Mouse (Mus musculus) spleen, postnatal 14 days (tissue): ENCODE measurements around the gene Tfec.

Source experiments
- DNase-seq, 2 experiments: peaks; one replicate each; pipeline ENCODE4 v3.0.0; 2021 to 2022; ENCODE audit warnings: low spot score in 2 of 2

Gene Tfec

GRCm38 (mm10) chr6:16898251-16898862 lies at the start of gene Tfec:
Gene Tfec, minus strand, starts transcription at chr6:16898441.
- DNase-seq: no peak

DNA sequence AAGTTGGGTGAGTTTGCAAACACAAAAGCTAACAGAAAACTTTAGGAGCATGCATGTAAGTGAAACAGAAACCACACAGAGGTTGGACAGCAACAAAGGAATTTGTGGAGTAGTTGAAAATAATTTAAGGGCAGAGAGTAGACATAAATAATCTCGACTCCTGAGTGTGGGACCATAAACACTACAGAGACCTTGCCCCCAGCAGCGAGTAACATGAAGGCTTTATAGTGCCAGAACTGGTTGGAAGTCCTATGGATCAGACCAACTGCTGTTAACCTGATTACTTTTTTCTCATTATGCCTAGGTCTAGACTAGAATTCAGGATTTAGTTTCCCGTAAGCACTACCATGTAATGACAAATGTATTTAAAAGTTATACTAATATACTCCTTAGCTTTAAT lies 49.6 kb upstream of the Tfec start:
- no peak for DNase-seq

- no peak for DNase-seq
Observed at GRCm38 (mm10) chr6:16943513-16943912, 45.3 kb upstream of the Tfec start.

- DNase-seq: no peak
Observed at GRCm38 (mm10) chr6:16942433-16942832, 44.2 kb upstream of the Tfec start.

GRCm38 (mm10) chr6:16931059-16931458 lies 32.8 kb upstream of the Tfec start:
- no peak for DNase-seq

- no peak for DNase-seq
Observed at GRCm38 (mm10) chr6:16920111-16920656, 21.9 kb upstream of the Tfec start.

DNA sequence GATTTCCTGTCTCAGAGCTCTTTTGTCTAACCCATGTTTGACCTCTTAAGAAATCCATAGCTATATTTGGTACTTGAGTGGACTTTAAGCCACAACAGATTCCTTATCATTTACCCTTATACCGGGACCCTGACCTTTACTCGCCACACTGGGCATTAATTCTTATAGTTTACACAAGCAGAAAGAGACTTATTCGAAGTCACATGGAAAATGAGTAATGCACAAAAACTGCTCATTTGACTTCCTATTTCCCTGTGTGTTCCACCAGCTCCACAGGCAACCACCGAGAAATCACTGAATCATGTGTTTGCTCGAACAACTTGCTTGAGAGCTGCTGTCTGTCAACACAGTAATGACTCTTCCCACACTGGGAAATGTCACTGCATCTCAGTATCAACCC lies 6.4 kb downstream of the Tfec start:
- DNase-seq: no peak

DNA sequence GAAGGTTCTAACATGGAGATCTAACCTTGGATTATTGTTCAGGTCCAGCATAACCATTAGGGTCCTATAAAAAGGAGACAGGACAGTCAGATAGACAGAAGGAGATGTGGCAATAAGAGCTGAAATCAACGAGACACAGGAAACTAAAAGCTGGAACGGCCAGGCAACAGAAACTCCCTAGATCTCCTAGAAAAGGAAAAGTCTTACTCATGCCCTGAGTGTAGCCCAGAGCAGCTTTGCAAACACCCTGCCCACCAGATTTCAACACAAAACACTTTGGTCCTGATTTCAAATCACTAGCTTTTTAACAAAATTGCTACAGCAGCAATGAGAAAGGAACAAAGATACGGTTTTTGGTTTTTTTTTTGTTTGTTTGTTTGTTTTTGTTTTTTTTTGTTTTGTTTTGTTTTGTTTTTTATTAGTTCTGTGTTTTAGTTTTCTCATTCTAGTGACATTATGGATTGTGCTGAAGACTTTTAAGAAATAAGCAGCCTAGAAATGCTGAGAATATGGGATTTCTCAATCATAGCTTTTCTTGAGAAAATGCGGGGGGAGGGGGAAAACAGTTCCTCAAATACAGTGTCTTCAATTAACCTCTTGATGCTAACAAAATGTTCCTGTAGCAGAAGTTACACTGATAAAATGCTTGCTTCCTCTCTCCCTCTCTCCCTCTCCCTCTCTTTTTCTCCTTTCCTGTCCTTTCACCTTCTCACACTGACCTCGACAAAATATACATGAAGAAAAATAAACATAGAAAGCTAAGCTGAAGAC lies 14.5 kb downstream of the Tfec start:
- DNase-seq: no peak

DNA sequence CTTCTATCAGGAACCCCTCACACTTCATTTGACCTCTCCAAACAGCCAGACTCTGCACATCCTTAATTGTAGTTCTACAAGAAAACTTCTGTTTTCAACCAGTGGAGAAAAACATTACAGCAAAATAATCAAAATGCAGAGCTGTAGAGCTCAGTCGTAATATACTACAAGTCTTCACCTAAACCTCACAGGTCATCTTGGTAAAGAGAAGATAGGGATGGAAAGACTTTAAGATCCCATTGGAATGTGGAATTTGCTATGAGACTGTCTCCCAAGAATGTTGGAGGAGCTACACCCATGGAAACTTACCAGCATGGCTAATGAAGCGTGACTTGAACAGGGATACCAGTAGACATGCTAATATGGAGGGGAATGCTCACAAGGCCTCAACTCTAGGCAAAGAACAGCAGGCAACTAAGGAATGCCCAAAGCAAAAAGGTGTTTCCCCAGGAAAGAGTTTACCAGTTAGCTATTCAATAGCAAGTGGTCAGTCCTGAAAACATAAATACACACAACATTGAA lies 24.2 kb downstream of the Tfec start:
- no peak for DNase-seq

DNA sequence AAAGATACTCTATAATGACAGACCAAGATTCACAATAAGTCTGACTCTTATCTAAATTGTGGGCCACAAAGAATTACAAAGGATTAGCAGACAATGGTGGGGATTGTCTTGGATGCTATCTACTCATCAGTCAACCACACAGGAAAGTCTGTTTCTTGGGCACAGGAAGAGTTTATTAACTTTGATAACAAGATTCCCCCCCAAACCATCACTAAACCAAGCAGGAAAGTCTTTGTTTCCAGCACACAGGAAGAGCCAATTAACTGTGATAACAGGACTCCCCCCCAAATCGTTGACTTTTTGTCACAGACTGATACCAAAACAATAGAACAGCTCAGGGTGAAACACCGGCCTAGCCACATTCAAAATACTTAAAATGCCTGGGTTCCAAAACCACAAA lies 28.2 kb downstream of the Tfec start:
- DNase-seq: no peak

- no peak for DNase-seq
Observed at GRCm38 (mm10) chr6:16868314-16868713, 29.9 kb downstream of the Tfec start.

GRCm38 (mm10) chr6:16862753-16863508 lies 35.3 kb downstream of the Tfec start:
- no peak for DNase-seq

GRCm38 (mm10) chr6:16862050-16862449 lies 36.2 kb downstream of the Tfec start:
- no peak for DNase-seq

GRCm38 (mm10) chr6:16855879-16856545 lies 42.2 kb downstream of the Tfec start:
- DNase-seq: no peak

DNA sequence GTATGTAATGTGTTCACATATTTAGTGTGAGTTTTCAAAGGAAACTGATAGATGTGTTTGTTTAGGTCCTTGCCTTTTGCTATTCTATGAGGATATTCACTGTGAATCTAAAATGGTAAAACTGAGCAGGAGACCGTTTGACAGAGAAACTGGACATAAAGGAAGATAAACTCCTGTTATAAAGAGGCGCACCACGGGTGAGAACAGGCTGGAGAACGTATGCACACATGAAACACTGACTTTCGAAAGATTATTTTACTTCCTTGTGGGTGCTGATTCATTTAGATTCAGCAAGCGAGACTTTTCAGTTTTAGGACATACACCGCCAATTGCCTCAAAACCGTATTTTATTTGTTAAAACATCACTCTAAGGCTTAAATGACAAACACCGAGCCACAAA lies 43.3 kb downstream of the Tfec start:
- DNase-seq: no peak

DNA sequence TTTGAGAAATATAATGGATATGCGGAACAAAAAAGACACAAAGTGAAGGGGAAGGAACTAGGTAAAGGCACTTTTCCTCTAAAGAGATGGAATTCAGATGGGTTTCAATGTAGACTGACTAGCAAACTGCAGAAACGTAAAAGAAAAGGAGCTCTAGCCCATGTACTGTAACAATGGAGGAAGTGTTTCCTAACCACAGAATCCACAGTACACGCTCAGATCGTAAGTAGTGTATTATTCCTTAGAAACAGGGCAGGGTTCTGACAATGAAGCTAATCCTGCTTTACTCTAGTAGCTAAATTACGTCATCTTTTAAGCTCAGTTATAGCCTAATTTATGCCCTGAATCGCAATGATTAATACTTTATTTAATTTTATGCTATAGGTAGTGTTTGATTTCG lies 51.7 kb downstream of the Tfec start:
- DNase-seq: no peak

- no peak for DNase-seq
Observed at GRCm38 (mm10) chr6:16835631-16836030, 62.6 kb downstream of the Tfec start.

DNA sequence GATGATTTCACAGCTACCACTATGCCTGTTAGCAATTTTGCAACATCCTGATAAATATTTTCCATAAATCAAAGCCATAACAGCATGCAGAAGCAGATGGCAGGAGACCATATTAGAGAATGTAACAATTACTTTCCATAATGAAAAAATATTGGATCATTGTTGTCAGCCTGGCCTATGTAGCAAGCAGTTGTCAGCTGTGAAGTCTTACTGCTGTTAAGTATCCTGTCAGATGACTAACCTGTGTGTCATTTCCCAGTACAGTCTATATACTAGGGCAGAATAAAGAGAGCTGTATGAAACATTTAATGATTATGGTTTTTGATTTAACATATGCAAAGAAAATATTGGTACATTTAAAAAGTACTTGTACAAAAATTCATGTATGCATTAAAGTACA lies 69.9 kb downstream of the Tfec start:
- DNase-seq: no peak

GRCm38 (mm10) chr6:16821985-16822384 lies 76.3 kb downstream of the Tfec start:
- DNase-seq: no peak

GRCm38 (mm10) chr6:16806302-16806701 lies 91.9 kb downstream of the Tfec start:
- DNase-seq: no peak

- no peak for DNase-seq
Observed at GRCm38 (mm10) chr6:16797669-16798068, 100.6 kb downstream of the Tfec start.

DNA sequence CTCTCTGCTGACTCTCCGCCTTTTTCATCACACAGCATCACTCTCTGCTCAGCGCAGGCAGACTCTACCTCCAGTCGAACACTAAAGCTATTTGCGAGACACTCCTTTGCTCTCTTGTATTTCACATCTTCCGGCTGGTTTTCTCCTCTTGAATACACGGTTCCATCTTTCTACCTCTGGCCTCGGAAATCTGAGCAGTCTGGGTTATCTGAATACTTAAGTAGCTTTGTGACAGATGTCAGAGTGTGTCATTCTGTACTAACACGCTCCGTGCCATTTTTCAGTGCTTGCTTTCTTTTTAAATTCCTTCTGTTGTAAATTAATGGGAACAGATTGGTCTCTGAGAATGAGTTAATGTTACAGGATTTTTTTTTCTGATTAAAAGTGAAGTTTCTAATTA lies 101.3 kb downstream of the Tfec start:
- DNase-seq: no peak
